Mouse (Mus musculus): ENCODE results near the gene Tiprl. TPM values are rescaled to one million over a fixed set of nuclear protein-coding genes. Genes with fewer than 3 reads are reported as not detected.

The Tiprl gene
- polyA plus RNA-seq, 1 experiment from 2014 or later: 153 TPM

DNA sequence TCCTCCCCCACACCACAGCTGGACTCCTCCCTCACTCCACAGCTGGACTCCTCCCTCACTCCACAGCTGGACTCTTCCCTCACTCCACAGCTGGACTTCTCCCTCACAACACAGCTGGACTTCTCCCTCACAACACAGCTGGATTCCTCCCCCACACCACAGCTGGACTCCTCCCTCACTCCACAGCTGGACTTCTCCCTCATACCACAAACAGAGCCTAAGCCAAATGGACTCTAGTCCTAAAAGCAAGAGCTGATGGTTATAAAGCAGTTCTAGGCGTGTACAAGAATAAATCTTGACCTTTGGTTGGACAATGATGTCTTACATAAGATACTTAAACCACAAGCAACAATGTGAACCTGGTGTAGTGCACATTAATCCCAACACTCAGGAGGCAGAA lies 37.8 kb downstream of the Tiprl start:
- H3K27ac ChIP-seq: no peak overlapping the region
- no peak for ATAC-seq (replicated peaks)
- H3K27me3 ChIP-seq (replicated peaks): no peaks in the 10 kb centered on the region; the same call in 1 of the 2 replicates
- H3K4me1 ChIP-seq: peaks cover 7% of the 10 kb centered on the region
- no peaks in the 10 kb centered on the region for H3K36me3 ChIP-seq (replicated peaks)
- WGBS: 67% methylated on average over 1 of the region's 1 CpGs
- no peak overlapping the region for H3K9ac ChIP-seq
- H3K4me3 ChIP-seq: no peak overlapping the region
- no peak overlapping the region for H3K4me2 ChIP-seq
- H3K9me3 ChIP-seq: no peaks in the 10 kb centered on the region

DNA sequence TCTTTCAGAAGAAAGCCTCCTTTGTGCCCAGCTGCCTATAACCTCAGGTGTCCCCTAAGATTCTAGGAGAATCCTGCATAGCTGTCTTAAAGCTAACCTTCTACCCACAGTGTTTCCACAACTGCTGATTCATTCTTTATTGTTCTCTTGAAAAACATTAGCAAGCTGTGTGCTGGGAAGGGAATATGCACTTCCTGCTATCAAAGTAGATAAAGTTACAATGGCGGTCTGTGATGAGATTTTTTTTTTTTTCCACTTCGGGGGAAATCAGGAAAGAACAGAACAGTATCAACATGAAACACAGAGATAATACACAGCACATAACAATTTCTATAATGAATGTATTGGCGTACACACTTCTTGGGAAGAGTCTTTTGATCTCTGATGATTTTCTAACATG lies 38.9 kb downstream of the Tiprl start:
- ATAC-seq (replicated peaks): no peak
- Histone ChIP-seq H3K36me3 (replicated peaks) (no peaks in the 10 kb centered on the region), H3K4me2 (no peak overlapping the region), H3K4me1 (peaks cover 13% of the 10 kb centered on the region), H3K4me3 (no peak overlapping the region), H3K9ac (no peak overlapping the region), H3K27ac (no peak overlapping the region), H3K9me3 (no peaks in the 10 kb centered on the region), H3K27me3 (replicated peaks) (no peaks in the 10 kb centered on the region; the same call in 1 of the 2 replicates)
- 82% methylated on average over 3 of the region's 3 CpGs for WGBS

DNA sequence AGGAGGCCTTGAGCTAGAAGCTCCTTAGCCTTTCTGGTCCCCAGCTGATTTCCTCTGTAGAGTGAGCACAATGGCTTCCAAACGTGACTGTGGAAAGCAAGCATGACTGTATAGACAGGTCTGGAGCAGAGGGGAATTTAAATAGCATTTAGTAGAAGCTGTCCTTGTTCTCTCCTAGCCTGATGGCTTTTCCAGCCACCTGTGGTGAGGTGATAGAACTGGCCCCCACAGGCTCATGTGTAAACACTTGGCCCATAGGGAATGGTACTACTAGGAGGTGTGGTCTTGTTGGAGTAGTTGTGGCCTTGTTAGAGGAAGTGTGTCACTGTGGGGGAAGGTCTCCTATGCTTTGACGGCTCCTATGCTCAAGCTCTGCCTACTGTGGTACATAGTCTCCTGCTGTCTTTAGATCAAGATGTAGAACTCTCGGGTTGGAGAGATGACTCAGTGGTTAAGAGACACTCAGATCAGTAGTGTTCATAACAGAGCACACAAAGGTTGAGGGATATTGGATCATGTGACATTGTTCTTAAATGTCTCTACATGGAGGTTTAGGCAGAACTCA lies 41.3 kb downstream of the Tiprl start:
- Histone ChIP-seq H3K9ac (no peak overlapping the region), H3K27ac (no peak overlapping the region), H3K27me3 (replicated peaks) (no peaks in the 10 kb centered on the region; the same call in 1 of the 2 replicates), H3K36me3 (replicated peaks) (no peaks in the 10 kb centered on the region), H3K4me1 (peaks cover 13% of the 10 kb centered on the region), H3K4me3 (no peak overlapping the region), H3K9me3 (no peaks in the 10 kb centered on the region), H3K4me2 (no peak overlapping the region)
- 75% methylated on average over 3 of the region's 3 CpGs for WGBS
- ATAC-seq (replicated peaks): no peak

DNA sequence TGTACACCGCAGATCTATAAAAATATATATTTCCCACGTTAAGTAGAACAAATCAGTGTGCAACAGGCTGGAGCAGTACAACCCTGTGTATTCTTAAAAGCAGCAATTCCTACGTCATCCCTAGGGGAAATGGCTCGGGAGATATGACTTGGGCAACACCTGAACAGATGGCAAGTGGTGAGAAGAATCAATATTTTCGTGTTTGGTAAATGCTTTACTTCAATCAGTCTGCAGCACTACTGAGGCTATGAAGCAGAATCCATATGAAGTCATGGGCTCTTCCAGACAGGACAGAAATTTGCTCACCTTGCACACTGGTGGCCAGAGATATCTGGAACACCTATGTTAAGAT lies 42.2 kb downstream of the Tiprl start:
- no peaks in the 10 kb centered on the region for H3K9me3 ChIP-seq
- H3K4me2 ChIP-seq: peak overlapping the region; percentile 97
- peaks cover 13% of the 10 kb centered on the region for H3K4me1 ChIP-seq
- 11% methylated on average over 5 of the region's 5 CpGs for WGBS
- H3K36me3 ChIP-seq (replicated peaks): no peaks in the 10 kb centered on the region
- peak overlapping the region; percentile 61 for H3K4me3 ChIP-seq
- ATAC-seq (replicated peaks): no peak; the same call in 1 of the 2 replicates
- peak overlapping the region; percentile 48 for H3K9ac ChIP-seq
- H3K27ac ChIP-seq: no peak overlapping the region
- H3K27me3 ChIP-seq (replicated peaks): no peaks in the 10 kb centered on the region; the same call in 1 of the 2 replicates

DNA sequence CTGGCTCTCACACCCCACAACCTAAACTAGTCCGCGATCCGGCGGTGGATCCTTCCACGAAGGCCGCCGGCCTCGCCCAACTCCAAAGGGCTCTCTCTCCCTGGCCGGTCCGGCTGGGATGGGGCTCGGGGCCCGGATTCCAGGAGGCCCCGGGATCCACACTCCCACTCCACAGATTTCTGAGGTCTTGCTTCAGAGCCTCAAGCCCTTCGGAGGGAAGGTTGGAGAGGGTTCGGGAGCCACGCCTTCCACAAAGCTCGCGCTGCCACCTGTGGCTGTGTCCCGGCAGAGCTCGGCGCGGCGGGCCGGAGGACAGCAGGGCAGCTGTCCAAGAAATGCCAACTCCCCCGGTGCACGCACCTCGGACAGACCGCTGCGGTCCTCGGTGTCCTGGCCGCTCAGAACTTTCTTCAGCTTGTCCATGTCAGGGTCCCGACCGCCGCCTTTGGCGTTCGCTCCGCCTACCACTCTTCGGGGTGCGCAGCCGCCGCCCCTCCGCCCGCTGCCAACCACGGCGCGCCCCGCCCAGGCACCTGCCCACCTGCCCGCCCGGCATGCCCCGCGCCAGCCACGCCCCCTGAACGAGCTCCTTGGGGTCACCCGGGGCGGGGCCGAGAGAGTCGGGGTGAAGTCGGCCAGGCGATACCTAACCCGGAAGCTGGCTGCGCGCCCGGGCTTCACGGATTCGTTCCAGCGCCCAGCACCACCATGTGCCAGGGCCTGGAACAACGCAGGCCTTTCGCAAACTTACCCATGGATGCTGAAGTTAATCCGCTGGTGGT lies 42.7 kb downstream of the Tiprl start, which contains the start of gene Sft2d2:
Sft2d2 (minus strand) TSS at position 559 of the 782 bp plus-strand sequence.
- 0 out of 2 replicates have a peak within 1 kb of the TSS, but pooled peaks have one; percentile 23 for H3K27ac ChIP-seq

DNA sequence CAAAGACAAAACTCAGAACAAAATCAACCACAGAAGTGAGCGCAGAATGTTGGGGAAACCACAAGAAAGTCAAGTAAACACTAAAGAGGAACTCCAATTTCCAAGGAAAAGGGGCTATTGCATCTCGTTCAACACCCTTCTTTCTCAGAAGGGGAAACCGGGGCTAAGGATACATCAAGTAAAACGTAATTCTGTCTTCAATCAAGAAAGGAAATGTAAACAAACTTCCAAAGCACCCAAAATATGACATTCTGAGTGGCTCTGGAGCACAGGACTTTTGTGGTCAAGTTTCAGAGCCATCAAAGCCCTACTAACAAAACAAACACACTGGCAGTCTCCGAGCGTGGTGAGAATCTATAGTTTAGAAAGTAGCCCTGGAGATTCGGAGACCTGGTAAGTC lies 43.4 kb downstream of the Tiprl start:
- WGBS: 20% methylated on average over 7 of the region's 7 CpGs
- H3K27me3 ChIP-seq (replicated peaks): no peaks in the 10 kb centered on the region; the same call in 1 of the 2 replicates
- H3K4me2 ChIP-seq: peak overlapping the region; percentile 97
- H3K9ac ChIP-seq: no peak overlapping the region
- peak overlapping the region; percentile 61 for H3K4me3 ChIP-seq
- H3K36me3 ChIP-seq (replicated peaks): no peaks in the 10 kb centered on the region
- H3K4me1 ChIP-seq: peaks cover 13% of the 10 kb centered on the region
- 0 out of 2 replicates have a peak overlapping the region, but pooled peaks have one; percentile 23 for H3K27ac ChIP-seq
- H3K9me3 ChIP-seq: no peaks in the 10 kb centered on the region
- ATAC-seq (replicated peaks): no peak

More for the DNA sequence above, 42.7 kb downstream of the Tiprl start, which contains the start of gene Sft2d2:
- no peaks in the 10 kb centered on the region for H3K9me3 ChIP-seq
- ATAC-seq (replicated peaks): peak; percentile 91
- peak within 1 kb of the TSS; percentile 48 for H3K9ac ChIP-seq
- no peaks in the 10 kb centered on the region for H3K36me3 ChIP-seq (replicated peaks)
- H3K4me1 ChIP-seq: peaks cover 13% of the 10 kb centered on the region
- H3K4me3 ChIP-seq: peak within 1 kb of the TSS; percentile 61
- peak within 1 kb of the TSS; percentile 97 for H3K4me2 ChIP-seq
- WGBS: under 1% methylated on average over 69 of the region's 69 CpGs
- H3K27me3 ChIP-seq (replicated peaks): no peaks in the 10 kb centered on the region; the same call in 1 of the 2 replicates

DNA sequence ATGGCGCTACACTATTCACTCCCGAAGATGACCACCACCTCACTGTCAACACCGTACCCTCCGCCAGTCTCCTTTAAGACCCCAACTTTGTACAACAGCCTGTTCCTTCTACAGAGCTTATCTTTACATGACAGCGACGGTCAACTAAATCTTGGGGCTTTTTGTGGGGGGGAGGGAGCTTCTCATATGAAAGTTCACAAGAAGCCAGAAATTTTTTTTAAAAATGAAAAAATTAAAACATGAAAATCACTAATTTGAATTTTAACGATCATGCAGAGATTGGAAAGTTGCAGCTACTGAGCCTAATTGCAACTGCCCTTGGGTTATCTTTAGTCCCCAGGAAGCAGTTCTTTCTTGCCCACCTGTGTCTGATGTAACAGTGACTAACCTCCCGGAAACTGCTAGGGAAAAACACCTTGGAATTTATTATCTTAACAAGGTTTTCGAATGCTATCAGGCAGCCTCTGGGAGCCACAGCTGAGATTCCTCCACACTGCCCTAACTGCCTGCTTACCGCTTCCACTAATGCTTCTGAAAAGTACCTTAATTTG lies 44.0 kb downstream of the Tiprl start:
- Histone ChIP-seq H3K4me1 (peaks cover 16% of the 10 kb centered on the region), H3K27ac (no peak overlapping the region), H3K4me2 (no peak overlapping the region), H3K36me3 (replicated peaks) (no peaks in the 10 kb centered on the region), H3K4me3 (no peak overlapping the region), H3K9me3 (no peaks in the 10 kb centered on the region), H3K27me3 (replicated peaks) (no peaks in the 10 kb centered on the region; the same call in 1 of the 2 replicates), H3K9ac (no peak overlapping the region)
- 84% methylated on average over 10 of the region's 10 CpGs for WGBS
- no peak for ATAC-seq (replicated peaks)

DNA sequence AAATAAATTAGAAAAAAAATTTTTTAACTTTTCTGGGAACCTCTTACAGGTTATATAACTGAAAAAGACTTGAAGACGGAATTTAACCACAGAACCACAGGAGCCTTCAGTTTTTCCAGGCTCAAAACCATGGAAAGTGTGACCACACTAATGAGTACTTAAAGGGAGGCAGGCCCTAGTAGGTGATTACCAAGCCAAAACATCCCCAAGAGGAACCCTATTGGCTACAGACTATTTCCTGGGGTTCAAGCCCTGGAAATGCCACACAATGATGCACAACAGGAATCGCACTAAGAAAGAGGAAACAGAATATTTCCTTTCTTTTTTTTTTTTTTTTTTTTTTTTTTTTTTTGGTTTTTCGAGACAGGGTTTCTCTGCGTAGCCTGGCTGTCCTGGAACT lies 44.7 kb downstream of the Tiprl start:
- Histone ChIP-seq H3K9me3 (no peaks in the 10 kb centered on the region), H3K4me2 (0 out of 2 replicates have a peak overlapping the region, but pooled peaks have one; percentile 11), H3K27me3 (replicated peaks) (no peaks in the 10 kb centered on the region; the same call in 1 of the 2 replicates), H3K27ac (no peak overlapping the region), H3K4me1 (peaks cover 16% of the 10 kb centered on the region), H3K4me3 (no peak overlapping the region), H3K36me3 (replicated peaks) (no peaks in the 10 kb centered on the region), H3K9ac (no peak overlapping the region)
- ATAC-seq (replicated peaks): no peak
- WGBS: 82% methylated on average over 4 of the region's 4 CpGs

DNA sequence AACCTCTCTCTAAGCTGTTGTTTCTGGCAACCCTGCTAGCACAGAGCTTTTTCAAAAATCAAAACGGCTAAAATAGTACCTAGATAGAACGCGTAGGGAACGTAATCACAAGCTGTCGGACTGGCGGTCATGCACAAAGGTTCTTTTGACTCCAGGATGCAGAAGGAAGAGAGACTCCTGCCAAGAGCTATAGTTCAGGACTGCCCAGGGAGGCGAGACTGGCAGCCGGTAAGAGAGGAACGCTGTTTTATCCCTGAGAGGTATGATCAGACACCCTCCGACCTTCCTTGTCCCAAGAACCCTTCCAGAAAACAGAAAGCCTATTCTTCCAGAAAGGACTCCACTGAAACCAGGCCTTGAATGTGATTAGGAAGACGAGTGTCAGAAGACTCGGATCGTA lies 45.2 kb downstream of the Tiprl start:
- Histone ChIP-seq H3K9me3 (no peaks in the 10 kb centered on the region), H3K36me3 (replicated peaks) (no peaks in the 10 kb centered on the region), H3K4me2 (0 out of 2 replicates have a peak overlapping the region, but pooled peaks have one; percentile 11), H3K4me3 (no peak overlapping the region), H3K27me3 (replicated peaks) (no peaks in the 10 kb centered on the region; the same call in 1 of the 2 replicates), H3K4me1 (peaks cover 20% of the 10 kb centered on the region), H3K9ac (no peak overlapping the region), H3K27ac (no peak overlapping the region)
- no peak for ATAC-seq (replicated peaks)
- 58% methylated on average over 13 of the region's 13 CpGs for WGBS

DNA sequence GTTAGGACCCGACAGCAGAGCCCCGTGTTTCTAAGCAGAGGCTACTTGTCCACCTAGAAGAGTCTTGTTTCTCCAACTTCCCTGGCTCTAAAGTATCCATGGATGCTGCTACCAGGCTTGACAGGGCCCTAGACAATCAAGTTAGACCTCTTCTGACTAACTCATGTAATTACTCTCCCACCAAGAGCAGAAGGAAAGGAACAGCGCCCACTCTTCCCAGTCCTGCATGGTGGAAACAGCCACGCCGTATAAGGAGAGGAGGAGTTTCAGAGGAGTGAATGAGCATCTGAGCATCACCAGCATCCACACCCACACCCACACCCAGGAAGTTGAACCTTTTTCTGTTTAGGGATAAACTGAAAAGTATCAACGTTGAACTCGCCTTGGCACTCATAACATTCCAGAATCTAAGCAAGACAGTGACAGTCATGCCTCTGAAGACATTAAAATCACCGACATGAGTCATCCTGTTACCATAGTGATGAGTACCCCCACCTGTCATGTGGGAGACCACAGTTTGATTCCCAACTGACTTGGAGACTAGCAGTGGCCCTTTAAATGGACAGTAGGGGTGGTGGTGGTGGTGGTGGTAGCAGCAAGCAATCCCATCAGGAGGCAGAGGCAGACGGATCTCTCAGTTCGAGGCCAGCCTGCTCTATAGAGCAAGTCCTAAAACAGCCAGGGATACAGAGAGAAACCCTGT lies 46.1 kb downstream of the Tiprl start:
- H3K27ac ChIP-seq: no peak overlapping the region
- H3K4me1 ChIP-seq: peaks cover 20% of the 10 kb centered on the region
- no peaks in the 10 kb centered on the region for H3K9me3 ChIP-seq
- 92% methylated on average over 10 of the region's 10 CpGs for WGBS
- no peaks in the 10 kb centered on the region for H3K36me3 ChIP-seq (replicated peaks)
- no peak for ATAC-seq (replicated peaks)
- no peak overlapping the region for H3K4me3 ChIP-seq
- H3K27me3 ChIP-seq (replicated peaks): no peaks in the 10 kb centered on the region; the same call in 1 of the 2 replicates
- no peak overlapping the region for H3K9ac ChIP-seq
- H3K4me2 ChIP-seq: no peak overlapping the region

DNA sequence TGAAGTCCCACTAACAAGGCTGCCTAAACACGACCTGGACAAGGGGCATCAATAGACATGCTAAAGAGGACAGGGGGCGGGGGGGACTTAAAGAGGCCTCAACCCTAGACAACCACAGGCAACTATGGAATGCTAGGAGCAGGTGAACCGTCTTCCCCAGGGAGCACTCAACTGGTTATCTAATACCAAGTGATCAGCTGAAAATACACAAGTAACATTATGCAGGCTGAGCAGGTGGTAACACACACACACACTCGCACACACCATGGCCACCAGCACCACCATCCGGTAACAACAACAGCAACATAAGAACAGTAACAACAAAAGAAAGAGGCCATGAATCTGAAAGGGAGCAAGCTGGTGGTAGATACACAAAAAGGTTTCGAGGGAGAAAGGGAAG lies 46.7 kb downstream of the Tiprl start:
- H3K4me3 ChIP-seq: no peak overlapping the region
- H3K36me3 ChIP-seq (replicated peaks): no peaks in the 10 kb centered on the region
- H3K4me2 ChIP-seq: no peak overlapping the region
- no peaks in the 10 kb centered on the region for H3K9me3 ChIP-seq
- ATAC-seq (replicated peaks): no peak
- no peak overlapping the region for H3K27ac ChIP-seq
- H3K4me1 ChIP-seq: peaks cover 20% of the 10 kb centered on the region
- WGBS: 74% methylated on average over 6 of the region's 6 CpGs
- no peaks in the 10 kb centered on the region; the same call in 1 of the 2 replicates for H3K27me3 ChIP-seq (replicated peaks)
- H3K9ac ChIP-seq: no peak overlapping the region

All from midbrain, embryonic 15.5 days (tissue).